10 mouse cellular contexts compared by ENCODE assay signal in the genomic region with DNA sequence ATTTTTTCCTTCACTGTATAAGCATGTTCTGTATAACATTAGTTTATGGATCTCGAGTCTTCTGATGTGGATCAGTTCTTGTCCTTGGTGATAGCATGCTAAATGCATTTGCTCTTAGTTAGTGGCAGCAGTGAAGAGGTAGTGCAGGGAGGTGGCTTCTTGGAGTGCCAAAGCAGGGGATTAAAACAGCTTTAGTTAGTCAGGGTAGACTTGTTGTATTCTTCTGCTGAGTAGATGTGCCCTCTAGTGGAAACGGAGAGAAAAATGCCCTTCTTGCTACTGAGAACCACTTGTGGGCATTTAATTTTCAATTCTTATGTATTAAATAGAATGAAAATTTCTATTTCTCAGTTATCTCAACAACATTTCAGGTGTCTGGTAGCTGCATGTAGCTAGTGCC. TPM values are rescaled to one million over a fixed set of nuclear protein-coding genes. Genes with fewer than 3 reads are reported as not detected.
DNase-seq lines count a peak whose midpoint lies in the region; ATAC-seq and TF ChIP-seq lines count a peak whose summit lies in the region.
"Had no signal": no experiment of that assay in that cellular context is flagged by ENCODE, and none has a peak within 500 bp of the region (broad histone marks: within the 10 kb centered on the region; RNA-seq: fewer than 3 reads in every experiment).

No protein-coding gene starts in this region.

- H3K4me3 ChIP-seq in forebrain, embryonic 14.5 days (ENCODE audit: low read depth, low read length): no peak overlapping the region
- H3K4me3 ChIP-seq in forebrain, embryonic 13.5 days: no peak overlapping the region
- no peak overlapping the region for H3K4me3 ChIP-seq in ES-E14 (ENCODE audit: insufficient read depth in 1 of 2, low read depth in 1 of 2, low read length in 2 of 2, poor library complexity in 1 of 2, severe bottlenecking in 1 of 2)

- H3K27me3 ChIP-seq in forebrain, embryonic 14.5 days (replicated peaks; ENCODE audit: control insufficient read depth, insufficient read depth, low read length): no peaks in the 10 kb centered on the region
- no peaks in the 10 kb centered on the region for H3K27me3 ChIP-seq in forebrain, embryonic 13.5 days

- no peaks in the 10 kb centered on the region for H3K36me3 ChIP-seq in forebrain, embryonic 14.5 days (ENCODE audit: control insufficient read depth, insufficient read depth, low read length)
- H3K36me3 ChIP-seq in forebrain, embryonic 13.5 days (ENCODE audit: poor library complexity, severe bottlenecking): no peaks in the 10 kb centered on the region
- H3K36me3 ChIP-seq in ES-E14 (ENCODE audit: control insufficient read depth, insufficient read depth, low read length, poor library complexity, severe bottlenecking): no peaks in the 10 kb centered on the region

- H3K4me2 ChIP-seq in forebrain, embryonic 14.5 days (ENCODE audit: low read length): no peak overlapping the region
- H3K4me2 ChIP-seq in forebrain, embryonic 13.5 days: no peak overlapping the region

- no peaks in the 10 kb centered on the region for H3K4me1 ChIP-seq in forebrain, embryonic 14.5 days (ENCODE audit: control insufficient read depth, insufficient read depth, low read length)
- H3K4me1 ChIP-seq in forebrain, embryonic 13.5 days: no peaks in the 10 kb centered on the region
- H3K4me1 ChIP-seq in ES-E14 (ENCODE audit: control insufficient read depth in 2 of 2, insufficient read depth in 2 of 2, low read length in 2 of 2, poor library complexity in 1 of 2): no peaks in the 10 kb centered on the region

- in situ Hi-C loops in ES-E14 (cut with MboI; ENCODE audit: low sequenced_read_pairs in 2 of 2, unreplicated experiment in 2 of 2): loop anchor here in 1 of 2 experiments (10.0 kb wide), 1 partner anchor 98 kb away; no protein-coding TSS in a partner anchor

- WGBS in forebrain, embryonic 14.5 days: 26% methylated on average over 2 of the region's 2 CpGs
- WGBS in forebrain, embryonic 13.5 days: 27% methylated on average over 2 of the region's 2 CpGs

- H3K9me3 ChIP-seq in forebrain, embryonic 14.5 days (replicated peaks; ENCODE audit: control insufficient read depth, low read length): no peaks in the 10 kb centered on the region
- no peaks in the 10 kb centered on the region for H3K9me3 ChIP-seq in forebrain, embryonic 13.5 days (replicated peaks)
- H3K9me3 ChIP-seq in ES-E14 (ENCODE audit: control insufficient read depth, insufficient read depth, low read depth, low read length): no peaks in the 10 kb centered on the region

- intact Hi-C loops in left cerebral cortex, postnatal 14 days (cut with DNase I): loop anchor here (5.0 kb wide), 2 partner anchors 90 to 145 kb away; no protein-coding TSS in a partner anchor
- intact Hi-C loops in left cerebral cortex, postnatal 4 days (cut with DNase I): no loop called here

- no peak overlapping the region for H3K27ac ChIP-seq in forebrain, embryonic 14.5 days (ENCODE audit: low read depth, low read length)
- no peak overlapping the region for H3K27ac ChIP-seq in forebrain, embryonic 13.5 days
- H3K27ac ChIP-seq in ES-E14 (ENCODE audit: insufficient read depth, low read depth, low read length, poor library complexity, severe bottlenecking): no peak overlapping the region

- no peak for ATAC-seq in forebrain, embryonic 14.5 days
- ATAC-seq in forebrain, embryonic 13.5 days: no peak

- peak; percentile 66 for DNase-seq in forebrain, embryonic 14.5 days (ENCODE audit: low spot score)
- DNase-seq in left cerebral cortex, postnatal 14 days (ENCODE audit: low spot score in 2 of 2): peak; percentile 23 to 27
- no peak for DNase-seq in left cerebral cortex, postnatal 4 days
- peak; percentile 4 for DNase-seq in ES-E14 (ENCODE audit: low read depth, low spot score)
- peak; percentile 5 to 7 for DNase-seq in kidney, postnatal 36 days
- DNase-seq in gastrocnemius, postnatal 4 days (ENCODE audit: low spot score in 2 of 2): no peak
- DNase-seq in T-cell, adult 2 months (ENCODE audit: low spot score): no peak

- no peak overlapping the region for H3K9ac ChIP-seq in forebrain, embryonic 14.5 days (ENCODE audit: low read length)
- H3K9ac ChIP-seq in forebrain, embryonic 13.5 days: no peak overlapping the region
- no peak overlapping the region for H3K9ac ChIP-seq in ES-E14 (ENCODE audit: insufficient read depth, low read depth, low read length, poor library complexity, severe bottlenecking)

TF ChIP-seq in ES-E14, 5 proteins besides CTCF, POLR2A, EP300 and RAD21:
- TF ChIP-seq HCFC1 (IDR thresholded peaks at IDR 0.05; ENCODE audit: borderline replicate concordance, insufficient read depth, low read length) (no peak), MAFK (IDR thresholded peaks at IDR 0.05; ENCODE audit: insufficient read depth, low read depth, low read length) (no peak), CHD2 (IDR thresholded peaks at IDR 0.05; ENCODE audit: low read depth, low read length) (no peak), ZNF384 (IDR thresholded peaks at IDR 0.05; ENCODE audit: low read depth, low read length) (no peak), ZC3H11A (IDR thresholded peaks at IDR 0.05; ENCODE audit: borderline replicate concordance, low read depth, low read length) (no peak)

RNA-seq across cellular contexts. Expression of a gene that starts 36.5 kb away (rescaled TPM):
- 1.2 and 2.6 TPM in 2 replicates for polyA plus RNA-seq in forebrain, embryonic 14.5 days (2014; fragmentation: Nextera tagmentation; extraction: Ambion mirVana)
- polyA plus RNA-seq in forebrain, embryonic 13.5 days (2015; fragmentation: Nextera tagmentation; extraction: Ambion mirVana): 1.4 and 1.8 TPM in 2 replicates
- total RNA-seq in left cerebral cortex, postnatal 14 days (2021): 1 to 10 TPM; 1.8 to 2.3 TPM
- total RNA-seq in left cerebral cortex, postnatal 4 days (2021): 1 to 10 TPM; 1.6 to 1.7 TPM
- 30.6 and 81.7 TPM in 2 replicates for total RNA-seq in ES-E14 (2012; rRNA removed)
- not detected for total RNA-seq in gastrocnemius, postnatal 4 days (2021)

RNA-seq across cellular contexts. Expression of a gene that starts 45.7 kb away (rescaled TPM):
- polyA plus RNA-seq in forebrain, embryonic 14.5 days (2014; fragmentation: Nextera tagmentation; extraction: Ambion mirVana): not detected in 2 replicates
- not detected in 2 replicates for polyA plus RNA-seq in forebrain, embryonic 13.5 days (2015; fragmentation: Nextera tagmentation; extraction: Ambion mirVana)
- under 1 TPM in 1 of 2 experiments, not detected in 1; 0.72 TPM for total RNA-seq in left cerebral cortex, postnatal 14 days (2021)
- total RNA-seq in left cerebral cortex, postnatal 4 days (2021): under 1 TPM in 1 of 2 experiments, not detected in 1; 0.89 TPM
- total RNA-seq in ES-E14 (2012; rRNA removed): 0.80 TPM in 1 of 2 replicates, not detected in the other
- total RNA-seq in gastrocnemius, postnatal 4 days (2021): not detected
- polyA plus RNA-seq: heart, embryonic 14.5 days; testis, adult 2 months had no signal

Comparison
In these comparisons a context has a peak if more than half of its experiments do, and no peak if none do; other contexts are left out.
1. DNase-seq: peak in forebrain, embryonic 14.5 days (single experiment), left cerebral cortex, postnatal 14 days (2 of 2), ES-E14 (single experiment) and kidney, postnatal 36 days (2 of 2); none in left cerebral cortex, postnatal 4 days (single experiment), gastrocnemius, postnatal 4 days (0 of 2) and T-cell, adult 2 months (single experiment).